Mouse (Mus musculus): Measurements from ENCODE around the gene Cdnf.

The Cdnf gene

DNA sequence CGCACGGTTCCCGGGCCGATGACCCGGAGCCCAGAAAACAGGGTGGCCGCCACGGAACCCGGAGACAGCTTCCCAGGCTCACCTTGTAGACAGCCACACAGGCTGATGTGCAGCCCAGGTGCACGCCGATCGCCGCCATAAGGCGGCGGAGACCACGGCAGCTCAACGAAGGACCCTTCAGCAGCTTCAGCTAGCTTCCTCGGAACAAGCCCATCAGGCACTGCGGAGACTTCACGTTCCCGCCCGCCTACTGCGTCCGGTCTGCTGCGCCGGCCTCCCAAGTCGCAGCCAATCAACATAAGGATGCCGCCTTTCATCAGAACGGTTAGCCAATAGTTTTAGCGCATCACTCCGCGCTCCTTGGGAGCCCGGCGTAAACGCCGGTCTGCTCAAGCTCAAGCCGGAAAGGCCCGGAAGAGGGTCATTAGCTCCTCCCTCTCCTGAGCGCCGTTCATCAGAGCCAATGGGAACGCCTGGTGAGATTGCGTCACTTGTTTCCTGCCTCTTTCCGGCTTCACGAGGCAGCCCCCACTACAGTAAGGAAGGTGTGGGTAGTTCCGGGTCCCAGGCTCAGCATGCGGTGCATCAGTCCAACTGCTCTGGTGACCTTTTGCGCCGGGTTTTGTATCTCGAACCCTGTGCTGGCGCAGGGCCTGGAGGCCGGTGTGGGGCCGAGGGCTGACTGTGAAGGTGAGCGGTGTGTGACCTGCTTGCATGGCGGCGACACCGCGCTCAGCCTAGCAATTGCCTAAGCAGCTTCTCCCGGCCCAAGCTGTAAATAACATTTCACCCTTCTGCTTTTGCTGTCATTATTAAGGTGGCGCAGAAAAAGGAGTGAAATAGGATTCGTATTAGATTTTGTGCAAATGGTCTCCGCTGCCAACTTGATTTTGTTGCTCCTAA is at the start of gene Cdnf, which contains the start of the genes Gm45902 and Hspa14:
Gene Cdnf, plus strand, starts transcription at position 479 of the 903 bp plus-strand sequence.
Gene Gm45902, minus strand, starts transcription at position 239 of the 903 bp plus-strand sequence.
Gene Hspa14, minus strand, starts transcription at position 263 of the 903 bp plus-strand sequence.
- DNase-seq (ENCODE audit: low spot score), result peak; percentile 96

DNA sequence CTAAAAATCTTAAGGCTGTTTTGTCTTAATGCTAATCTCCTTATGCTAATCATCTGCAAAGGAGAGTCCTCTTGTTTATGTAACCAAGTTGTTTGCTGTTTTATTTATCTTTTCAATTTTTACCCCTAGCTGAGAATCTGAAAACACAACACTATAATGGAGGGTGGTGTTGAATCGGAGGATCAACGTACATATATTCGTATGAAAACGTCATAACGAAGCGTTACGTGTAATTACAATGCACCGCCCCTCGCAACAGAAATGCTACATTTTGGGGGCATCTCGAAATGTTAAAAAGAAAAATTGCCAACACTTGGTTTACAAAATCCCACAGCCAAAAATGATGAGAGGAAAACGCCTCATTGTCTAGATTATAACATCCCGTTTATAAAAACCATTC is 38.9 kb upstream of the Cdnf start:
- no peak for DNase-seq (ENCODE audit: low spot score)

DNA sequence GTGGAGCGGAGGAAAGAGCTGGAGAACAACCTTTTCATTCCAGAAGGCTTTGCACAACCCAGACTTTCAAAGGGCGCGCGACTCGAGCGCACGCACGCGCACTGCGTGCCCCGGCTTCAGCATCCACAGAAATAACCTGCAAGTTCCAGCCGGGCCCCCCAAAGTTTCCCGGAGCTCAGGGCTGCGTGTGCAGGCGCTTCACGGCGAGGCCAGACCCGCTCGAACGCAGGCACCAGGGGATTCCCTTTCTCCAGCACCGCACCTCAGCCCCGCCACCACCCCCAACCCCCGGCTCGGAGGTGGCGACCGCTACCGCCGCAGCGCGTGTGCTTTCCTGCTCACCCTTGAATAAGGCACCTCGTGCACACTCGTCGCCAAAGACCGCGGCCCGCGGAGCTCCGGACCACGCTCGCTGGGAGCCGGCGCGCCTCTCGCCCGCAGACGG is 38.4 kb upstream of the Cdnf start:
- peak; percentile 20 for DNase-seq (ENCODE audit: low spot score)

DNA sequence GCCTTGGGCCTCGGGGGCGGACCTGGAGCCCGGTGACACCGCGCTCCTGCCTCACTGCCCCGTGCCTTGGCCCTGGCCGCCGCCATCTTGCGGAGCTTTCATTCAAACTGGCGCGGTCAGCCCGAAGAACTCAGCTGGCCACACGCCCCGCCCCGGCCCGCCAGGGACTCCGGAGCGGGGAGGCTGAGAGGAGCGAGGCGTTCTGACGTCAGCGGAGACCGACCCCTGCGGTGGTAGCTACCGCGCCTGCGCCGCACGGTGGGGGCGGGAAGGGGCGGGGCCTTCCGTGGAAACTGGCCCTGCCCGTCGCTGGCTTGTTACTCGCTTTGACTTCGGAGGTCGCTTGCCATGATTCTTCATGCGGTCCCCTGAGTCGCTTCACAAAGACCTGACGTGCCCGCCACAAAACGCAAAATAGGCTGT is 38.0 kb upstream of the Cdnf start, which contains the start of gene Suv39h2:
Gene Suv39h2, minus strand, starts transcription at position 171 of the 423 bp plus-strand sequence.
- peak; percentile 95 for DNase-seq (ENCODE audit: low spot score)

DNA sequence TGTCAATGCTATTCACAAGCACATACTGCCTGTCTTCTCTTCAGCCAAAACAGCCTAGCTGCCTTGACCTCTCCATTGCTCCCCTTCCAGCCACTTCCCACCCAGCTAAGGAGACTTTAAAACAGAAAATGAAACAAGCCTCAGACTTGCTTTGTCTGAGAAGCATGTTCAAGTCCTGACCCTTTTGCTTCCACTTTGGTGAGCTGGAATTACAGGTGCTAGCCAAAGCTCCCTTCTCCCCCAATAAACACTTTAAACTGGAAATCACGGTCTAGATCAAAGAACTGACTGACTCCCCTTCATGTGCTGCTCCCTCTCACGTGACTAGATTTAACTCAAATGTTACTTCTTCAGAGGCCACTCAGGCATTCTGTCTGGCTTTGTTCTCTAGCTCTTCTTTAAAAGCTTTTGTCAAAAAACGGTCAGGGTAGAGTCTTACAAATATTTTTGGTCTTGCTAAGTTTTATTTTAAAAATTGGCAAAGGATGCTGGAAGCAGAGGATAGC is 37.0 kb upstream of the Cdnf start:
- no peak for DNase-seq (ENCODE audit: low spot score)

DNA sequence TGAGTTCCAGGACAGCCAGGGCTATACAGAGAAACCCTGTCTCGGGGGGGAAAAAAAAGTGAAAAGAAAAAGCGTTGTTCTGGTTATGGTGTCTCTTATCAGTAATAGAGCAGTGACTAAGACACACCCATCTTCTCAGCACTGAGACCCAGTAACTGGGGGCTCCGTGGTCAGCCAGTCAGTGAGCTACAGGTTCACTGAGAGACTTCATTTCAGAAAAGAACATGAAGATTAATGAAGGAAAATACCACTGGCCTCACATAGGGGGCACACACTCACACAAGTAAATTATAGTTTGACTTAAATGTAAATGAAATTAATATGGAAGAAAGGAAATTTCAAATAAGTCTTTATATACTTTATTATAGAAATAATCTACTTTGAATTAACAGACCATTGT is 32.6 kb upstream of the Cdnf start:
- DNase-seq (ENCODE audit: low spot score), result no peak

DNA sequence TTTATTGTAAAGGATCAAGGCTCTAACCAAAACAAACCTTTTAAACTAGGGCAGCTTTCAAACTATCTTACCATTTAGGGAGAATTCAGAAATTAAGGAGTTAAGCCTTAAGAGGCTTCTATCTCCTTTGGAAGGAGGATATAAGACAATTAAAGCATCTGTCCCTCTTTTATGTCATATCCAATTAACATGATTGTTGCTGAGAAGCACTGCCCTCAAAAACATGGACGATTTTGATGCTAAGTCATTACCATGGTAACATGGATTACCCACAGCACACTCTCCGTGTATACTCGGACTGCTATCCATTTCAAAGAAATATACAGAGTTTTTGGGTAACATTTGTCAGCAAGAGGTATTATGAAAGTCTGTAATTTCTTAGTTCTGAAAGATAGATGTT is 23.0 kb upstream of the Cdnf start:
- no peak for DNase-seq (ENCODE audit: low spot score)

DNA sequence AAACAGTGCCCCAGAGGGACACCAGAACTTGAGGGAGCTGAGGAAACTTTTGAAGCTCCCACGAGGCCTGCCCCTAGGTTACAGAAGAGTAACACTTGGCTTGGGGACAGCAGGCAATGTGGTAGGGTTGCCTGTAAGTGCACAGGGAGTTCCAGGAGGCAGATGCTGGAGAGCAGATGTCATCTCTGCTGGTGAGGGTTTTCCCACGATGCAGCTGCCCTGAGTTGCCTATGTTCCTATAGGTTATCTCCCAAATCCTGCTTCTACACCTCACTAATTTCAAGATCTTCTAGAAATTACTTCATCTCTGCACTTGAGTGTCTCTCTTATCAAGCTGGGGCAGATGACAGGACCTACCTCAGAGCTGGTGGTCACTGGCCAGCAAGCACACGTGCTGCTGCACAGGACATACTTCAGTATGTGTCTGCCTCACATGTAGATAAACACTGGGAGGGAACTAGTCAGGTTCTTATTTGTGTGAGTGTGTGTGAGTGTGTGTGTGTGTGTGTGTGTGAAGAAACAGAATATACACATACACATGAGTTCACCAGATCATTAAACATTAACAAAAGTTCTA is 18.9 kb upstream of the Cdnf start:
- no peak for DNase-seq (ENCODE audit: low spot score)

DNA sequence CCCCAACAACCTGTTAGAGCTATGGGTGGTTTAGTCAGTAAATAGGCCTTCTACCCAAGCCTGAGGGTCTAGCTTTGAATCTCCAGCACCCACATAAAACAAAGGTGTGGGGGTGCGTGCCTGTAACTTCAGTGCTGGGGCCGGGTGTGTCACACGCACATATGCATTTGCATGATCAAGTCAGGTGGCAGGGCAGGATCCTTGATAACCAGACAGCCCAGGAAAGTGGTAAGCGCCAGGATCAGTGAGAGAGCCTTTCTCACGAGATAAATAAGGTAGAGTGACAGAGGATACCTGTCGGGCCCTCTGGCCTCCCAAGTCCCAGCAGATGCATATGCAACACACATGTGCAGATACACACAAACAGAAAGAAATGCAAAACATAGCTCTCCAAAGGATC is 13.3 kb upstream of the Cdnf start:
- DNase-seq (ENCODE audit: low spot score), result no peak

DNA sequence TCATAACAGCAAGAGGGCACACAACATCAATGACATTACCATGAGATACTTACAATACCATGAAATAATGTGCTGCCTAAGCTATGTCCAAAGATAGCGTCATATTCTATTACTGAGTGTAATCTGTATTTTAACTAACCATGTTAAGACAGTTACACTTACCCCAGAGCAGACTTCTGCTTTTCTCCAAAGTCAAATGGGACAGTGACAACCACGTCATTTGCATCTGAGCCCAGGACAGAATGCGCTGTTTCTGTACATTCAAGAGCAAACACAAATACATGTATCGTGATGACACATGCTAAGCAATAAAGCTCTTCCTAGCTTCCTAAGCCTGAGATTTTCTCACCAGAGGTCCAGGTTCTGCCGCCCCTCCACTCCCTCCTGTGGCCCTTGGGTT is 11.9 kb upstream of the Cdnf start:
- DNase-seq (ENCODE audit: low spot score), result no peak

DNA sequence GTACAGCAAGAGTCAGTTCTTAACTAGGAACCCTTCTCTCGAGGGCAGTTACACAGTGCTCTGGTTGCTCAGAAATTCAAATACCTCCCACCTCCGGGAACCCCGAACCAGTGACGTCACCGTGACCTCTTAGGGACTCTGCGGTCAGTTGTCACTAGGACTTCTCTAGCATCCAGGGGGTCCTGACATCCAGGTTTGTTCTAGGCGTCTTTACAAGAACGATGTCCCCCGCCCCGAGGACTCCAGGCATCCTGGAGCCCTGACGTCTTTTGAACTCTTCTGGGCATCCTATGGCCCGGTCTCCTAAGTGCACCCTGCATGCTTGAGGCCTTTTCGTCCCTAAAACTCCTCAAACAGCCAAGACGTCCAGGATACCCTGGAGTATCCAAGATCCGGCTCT is 754 bp upstream of the Cdnf start:
- no peak for DNase-seq (ENCODE audit: low spot score)

DNA sequence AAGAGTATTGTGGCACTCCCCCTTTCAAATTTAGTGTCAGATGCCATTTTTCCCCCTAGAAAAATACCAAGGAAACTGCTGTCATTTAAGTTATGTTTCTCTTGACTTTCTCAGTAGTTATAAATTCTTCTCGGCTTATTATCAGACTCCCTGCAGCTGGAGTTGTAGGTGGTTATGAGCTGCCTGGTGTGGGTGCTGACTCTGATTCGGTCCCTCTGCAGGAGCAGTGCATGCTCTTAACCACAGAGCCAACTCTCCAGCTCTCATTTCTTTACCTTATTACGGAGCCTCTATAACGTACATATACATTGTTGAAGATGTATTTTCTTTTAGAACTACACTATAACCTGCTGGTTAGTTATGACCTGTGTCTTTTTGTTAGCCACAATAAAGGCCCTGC is 9.7 kb downstream of the Cdnf start:
- DNase-seq (ENCODE audit: low spot score), result no peak

DNA sequence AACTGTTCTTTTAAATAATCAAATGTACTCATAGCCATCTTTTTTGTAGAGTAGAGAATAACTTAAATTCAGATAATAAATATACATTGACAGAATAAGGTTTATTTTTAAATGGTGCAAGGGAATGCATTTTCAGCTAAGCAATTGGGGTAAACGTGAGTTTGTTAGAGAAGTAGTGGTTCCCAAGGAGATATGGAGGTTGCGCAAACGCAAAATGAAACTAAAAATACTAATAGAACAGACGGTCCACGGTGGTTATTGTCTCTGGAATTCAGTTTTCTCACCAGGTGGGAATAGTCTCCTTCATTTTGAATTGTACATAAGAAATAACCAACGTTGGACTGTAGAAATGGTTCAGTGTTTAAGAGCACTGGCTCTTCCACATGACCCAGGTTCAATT is 13.5 kb downstream of the Cdnf start:
- no peak for DNase-seq (ENCODE audit: low spot score)

DNA sequence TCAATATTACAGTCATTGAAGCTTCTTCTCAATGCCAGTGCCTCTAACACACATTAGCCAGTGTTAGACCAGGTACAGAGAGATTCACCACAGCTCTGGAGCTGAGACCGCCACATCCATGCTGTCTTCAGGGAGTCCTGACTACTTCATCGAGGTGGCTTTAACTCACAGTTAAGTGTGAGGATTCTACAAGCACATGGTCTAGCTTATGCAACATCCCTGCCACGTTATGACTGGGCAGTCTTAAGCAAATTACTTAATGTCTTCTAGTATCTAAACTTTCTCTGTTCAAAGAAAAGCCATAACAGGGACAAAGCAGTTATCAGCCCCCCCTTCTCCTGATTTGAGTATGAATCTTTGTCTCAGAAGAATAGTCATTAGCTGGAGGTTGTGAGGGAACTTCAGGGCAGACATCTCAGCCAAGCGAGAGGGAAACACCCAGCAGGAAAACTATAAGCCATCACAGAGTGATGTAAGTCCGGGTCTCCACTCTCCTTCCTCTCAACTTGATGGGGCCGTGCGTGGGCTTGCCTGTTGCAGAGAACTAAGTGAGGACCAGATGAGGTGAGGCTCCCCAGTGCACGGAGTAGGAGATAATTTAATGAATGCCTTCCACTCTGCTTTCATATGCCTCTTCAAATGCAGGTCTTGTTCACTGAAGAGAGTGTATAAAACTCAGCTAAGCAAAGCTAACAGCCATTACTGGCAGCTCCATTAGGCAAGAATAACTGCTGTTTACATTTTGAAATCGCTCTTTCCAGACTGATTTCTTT is 28.7 kb downstream of the Cdnf start:
- DNase-seq (ENCODE audit: low spot score), result no peak

DNA sequence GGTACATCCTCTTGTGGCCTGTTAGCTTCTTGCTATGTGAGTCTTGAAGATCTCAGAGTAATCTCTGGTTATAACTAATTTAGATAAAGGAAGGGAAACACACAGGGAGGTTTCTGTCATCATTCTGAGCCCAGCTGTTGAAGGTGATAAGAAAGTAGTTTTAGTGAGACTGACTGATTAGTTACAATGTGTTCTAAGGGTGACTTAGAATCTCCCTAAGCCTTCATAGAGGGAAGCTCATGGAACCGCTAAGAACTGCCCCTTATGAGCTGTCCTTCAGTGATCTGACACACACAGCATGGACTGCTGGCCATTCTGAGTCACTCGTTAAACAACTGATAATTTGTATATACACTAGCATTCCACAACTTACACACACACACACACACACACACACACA is 33.2 kb downstream of the Cdnf start:
- DNase-seq (ENCODE audit: low spot score), result no peak

DNA sequence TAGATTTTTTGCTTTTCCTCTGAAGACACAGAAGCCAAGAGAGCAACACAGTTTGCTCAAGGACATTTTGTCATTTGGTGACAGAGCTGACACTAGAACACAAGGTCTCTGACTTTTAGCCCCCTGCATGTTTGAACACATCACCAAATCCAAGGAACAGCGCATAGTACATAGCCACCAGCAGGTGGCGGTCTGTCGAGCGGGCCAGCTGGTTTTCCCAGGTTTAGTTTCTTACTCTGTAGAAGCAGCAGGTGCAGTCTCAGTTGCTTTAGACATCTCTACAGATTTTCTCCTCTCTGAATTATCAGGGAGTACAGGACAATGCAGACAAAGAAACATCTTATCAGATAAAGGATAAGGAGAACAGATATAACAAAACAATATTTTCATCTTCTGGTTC is 33.8 kb downstream of the Cdnf start:
- DNase-seq (ENCODE audit: low spot score), result no peak

DNA sequence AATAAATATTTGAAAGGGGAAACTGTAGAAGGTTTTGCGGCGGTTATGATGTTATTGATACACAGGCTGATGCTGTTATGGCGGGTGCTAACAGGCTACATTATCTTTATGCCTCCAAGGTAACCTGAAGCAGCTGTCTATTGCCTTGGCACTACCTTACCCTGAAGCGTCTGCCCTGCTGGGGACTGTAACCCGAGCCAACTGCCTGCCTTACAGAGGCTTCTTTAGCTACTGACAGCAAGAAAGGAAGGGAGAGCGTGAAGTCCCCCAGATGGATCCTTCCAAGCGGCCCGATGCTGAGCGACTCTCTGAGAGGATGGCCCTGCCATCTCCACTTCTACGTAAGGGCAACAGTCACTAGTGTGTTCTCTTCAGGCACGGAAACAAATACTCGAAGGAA is 57.4 kb downstream of the Cdnf start, which contains the start of gene Fam107b:
Gene Fam107b, plus strand, starts transcription at position 303 of the 400 bp plus-strand sequence.
- DNase-seq (ENCODE audit: low spot score), result no peak

DNA sequence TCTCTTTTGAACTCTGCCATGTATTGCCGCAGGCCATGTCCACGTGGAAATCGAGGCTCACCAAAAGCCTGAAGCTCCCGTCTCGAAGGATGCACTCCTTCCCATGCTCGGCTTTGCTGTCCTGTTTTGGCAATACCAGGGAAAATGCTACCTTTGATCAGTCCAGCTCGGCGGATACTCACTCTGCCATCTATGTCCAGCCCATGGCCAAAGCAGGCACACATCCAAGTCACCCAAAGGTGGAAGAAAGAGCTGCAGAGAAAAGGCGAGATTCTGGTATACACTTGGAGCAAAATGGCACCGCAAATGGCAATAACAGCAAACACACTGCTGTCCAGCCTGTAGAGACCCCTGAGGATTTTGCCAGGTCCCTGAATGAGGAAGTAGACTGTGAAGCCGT is 57.8 kb downstream of the Cdnf start:
- DNase-seq (ENCODE audit: low spot score), result no peak

DNA sequence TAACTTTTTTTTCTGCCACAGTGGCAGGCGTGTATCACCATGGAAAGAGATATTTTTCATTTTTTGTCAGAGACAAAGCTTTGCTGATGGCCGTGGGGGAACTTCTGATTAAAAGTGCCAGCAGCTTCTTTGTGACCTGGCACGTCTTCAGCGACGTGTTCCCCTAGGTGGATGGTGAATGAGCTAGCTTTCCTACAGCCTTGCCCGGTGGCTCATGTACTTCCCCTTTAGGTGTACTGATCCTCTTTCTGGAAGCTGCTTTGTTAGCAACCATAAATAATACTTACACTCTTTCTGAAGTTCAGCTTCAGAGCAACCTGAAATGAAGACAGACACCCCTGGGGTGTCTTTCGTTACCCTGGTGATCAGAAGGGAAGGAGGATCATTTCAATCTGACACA is 61.1 kb downstream of the Cdnf start:
- DNase-seq (ENCODE audit: low spot score), result no peak

DNA sequence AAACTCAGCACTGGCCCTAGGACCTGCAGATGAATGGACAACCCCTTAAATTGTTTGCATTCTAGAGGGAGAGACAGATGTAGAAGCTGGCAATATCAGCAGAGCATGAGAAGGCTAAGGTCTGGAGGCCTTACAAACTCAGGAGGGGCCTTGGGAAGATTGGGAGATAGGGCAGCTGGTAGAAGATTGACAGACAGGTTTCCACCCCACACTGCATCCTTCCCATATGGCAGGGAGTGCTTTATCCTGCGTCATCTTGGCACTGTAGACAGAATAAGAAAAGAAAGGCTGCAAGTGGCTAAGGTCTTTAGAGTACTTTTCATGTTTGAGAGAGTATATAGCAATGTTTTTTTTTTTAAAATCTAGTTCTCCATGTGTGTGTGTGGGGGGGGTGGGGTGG is 62.3 kb downstream of the Cdnf start:
- DNase-seq (ENCODE audit: low spot score), result no peak

Data from ovary, adult 18-20 months (tissue).